Mouse (Mus musculus) T-cell, adult 2 months (primary cell): Measurements from ENCODE around the gene Lacc1.
"Not testable (repeated sequence)": the region's sequence is repeated elsewhere in the genome, so short reads cannot be mapped to it uniquely, and the experiment has no call there.

ENCODE experiments used
- DNase-seq: peaks from one replicate; pipeline ENCODE4 v3.0.0; 2022; ENCODE audit warnings: low spot score

Lacc1 gene

GRCm38 (mm10) chr14:77036226-77037046 is at the start of gene Lacc1, which contains the start of gene Ccdc122:
Lacc1 (minus strand) TSS chr14:77036904.
Ccdc122 (plus strand) TSS chr14:77036772.
- DNase-seq, result peak; percentile 77

GRCm38 (mm10) chr14:77081248-77081647 is 44.5 kb upstream of the Lacc1 start:
- no peak for DNase-seq

DNA sequence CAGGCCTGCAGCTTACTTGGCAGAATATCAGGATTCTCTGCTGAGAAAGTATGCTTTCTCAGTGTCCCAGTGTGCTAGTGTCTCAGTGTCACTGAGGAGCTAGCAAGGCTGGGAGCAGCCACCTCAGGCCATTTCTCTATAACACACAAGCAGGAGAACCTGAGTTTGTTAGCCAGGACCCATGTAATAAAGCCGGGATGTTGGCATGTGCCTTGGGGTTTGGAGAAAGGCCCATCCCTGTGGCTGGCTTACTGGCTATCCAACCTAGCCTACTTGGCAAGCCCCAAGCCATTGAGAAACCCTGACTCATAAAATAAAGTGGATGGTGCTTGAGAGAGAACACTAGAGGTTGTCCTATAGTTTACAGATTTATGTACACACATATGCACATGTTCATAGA is 32.7 kb upstream of the Lacc1 start:
- DNase-seq, result no peak

DNA sequence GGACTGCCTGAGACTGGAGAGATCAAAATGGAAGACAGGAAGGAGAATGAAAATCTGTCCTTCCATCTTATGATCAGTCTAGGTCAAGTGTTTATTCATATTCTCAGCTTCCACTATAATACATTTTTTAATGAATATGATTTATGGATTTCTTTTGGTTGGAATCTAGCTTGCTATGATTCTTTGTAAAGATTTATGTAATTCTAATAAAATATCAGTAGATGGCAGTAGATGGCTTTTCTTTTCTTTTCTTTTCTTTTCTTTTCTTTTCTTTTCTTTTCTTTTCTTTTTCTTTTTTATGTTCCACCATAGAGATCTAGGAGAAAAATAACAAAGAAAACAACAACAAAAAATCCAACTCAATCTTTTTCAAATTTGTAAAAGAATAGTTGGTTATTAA is 16.6 kb upstream of the Lacc1 start:
- no peak for DNase-seq

DNA sequence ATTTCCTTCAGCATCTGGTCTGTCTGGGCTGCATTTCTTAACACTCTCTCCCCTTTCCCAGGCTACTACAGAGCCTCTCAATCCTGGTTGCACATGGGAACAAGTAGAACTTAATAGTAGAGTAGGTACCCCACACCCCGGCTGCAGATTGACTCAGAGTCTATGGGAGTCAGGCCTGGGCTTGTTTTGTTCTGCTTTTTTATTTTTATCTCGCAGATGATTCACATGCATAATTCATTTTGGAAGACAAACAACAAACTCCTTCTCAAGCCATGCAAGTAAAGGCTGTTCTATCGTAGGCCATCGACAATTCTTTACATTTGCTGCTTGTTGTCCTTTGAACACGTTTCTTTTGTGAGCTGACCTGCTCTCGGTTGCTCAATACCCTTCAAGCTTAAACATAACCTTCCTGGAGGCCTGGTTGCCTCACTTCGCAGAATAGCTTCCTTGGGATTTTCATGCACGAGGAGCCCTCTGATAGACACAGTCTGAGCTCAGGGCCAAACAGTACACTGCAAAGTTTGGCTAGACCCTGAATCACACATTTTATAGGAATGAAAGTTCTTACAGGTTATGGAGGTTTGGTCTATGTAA is 1.2 kb upstream of the Lacc1 start:
- DNase-seq, result no peak

DNA sequence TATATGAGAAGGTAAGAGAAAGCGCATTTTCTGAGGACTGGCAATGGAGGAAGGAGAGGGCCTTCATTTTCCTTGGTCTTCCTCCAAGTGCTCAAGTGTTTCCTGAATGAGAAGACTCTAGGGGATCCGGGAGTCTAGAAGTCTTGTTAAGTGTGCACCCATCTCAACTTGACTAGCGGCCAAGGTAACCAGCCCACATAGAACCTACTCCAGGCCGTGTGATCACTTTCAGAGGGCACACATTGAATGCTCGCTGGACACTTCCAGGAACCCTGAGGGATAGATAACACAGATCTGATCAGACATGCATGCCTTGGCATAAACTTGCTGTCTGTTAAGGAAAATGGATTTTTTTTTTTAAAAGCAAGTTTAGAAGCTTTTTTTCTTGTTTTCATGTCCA is 626 bp upstream of the Lacc1 start:
- no peak for DNase-seq

DNA sequence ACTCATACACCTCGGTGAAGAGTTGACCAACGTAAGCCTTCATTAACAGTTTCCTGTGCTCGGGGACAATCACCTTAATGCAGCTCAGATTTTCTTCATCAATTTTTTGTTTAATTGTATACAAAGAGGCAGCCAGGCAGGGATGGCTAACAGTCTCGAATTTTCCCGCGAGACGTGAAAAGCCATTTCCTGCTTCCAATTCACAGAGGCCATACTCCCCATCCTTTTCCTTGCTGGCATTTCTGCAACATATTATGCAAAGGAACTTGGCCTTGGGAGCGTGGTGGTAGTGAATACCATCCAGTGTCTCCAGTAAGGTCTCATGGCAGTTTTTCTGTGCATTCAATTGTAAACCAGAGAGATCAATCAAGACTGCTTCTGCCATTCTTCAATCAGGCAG is 1.7 kb downstream of the Lacc1 start:
- DNase-seq, result no peak

- DNase-seq, result no peak
Measured at GRCm38 (mm10) chr14:77034175-77034915, 2.4 kb downstream of the Lacc1 start.

- DNase-seq, result no peak
Measured at GRCm38 (mm10) chr14:77033391-77033790, 3.3 kb downstream of the Lacc1 start.

DNA sequence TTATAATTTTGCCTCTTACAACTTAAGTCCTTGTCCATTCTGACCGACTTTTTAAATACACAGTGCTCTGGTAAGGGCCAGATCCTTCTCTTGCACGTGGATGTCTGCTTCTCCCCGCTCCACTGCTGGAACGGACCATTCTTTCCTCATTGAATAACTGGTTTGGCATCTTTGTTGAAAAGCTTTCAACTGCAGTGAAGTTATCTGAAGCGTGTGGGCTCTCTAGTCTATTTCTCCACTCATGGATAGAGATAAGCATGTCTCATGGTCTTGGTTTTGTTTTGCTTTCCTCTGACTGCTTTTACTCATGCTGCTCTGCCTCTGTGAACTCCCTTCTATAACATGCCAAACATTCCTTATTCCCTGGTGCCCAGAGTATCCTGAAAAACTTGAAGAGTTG is 4.3 kb downstream of the Lacc1 start:
- DNase-seq, result no peak

- DNase-seq, result no peak
Measured at GRCm38 (mm10) chr14:77030808-77031207, 5.9 kb downstream of the Lacc1 start.

- no peak for DNase-seq
Measured at GRCm38 (mm10) chr14:77029319-77030054, 7.2 kb downstream of the Lacc1 start.

DNA sequence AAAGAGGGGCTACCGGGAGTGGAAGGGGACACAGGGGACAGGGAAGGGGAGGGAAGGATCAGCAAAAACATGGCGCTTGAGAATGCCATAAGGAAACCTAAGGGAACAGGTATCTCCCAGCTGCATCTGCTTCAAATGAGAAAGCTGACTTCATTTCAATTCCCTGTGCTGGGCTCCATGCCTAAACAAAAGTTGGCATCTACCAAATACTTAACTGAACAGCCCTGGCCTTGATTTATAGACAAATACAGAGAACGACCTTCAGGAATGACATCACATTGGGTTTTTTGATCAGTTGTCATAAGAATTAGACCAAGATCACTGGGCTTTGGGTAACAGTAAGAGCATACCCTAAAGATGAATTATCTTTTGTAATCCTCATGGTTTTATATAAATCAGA is 12.2 kb downstream of the Lacc1 start:
- DNase-seq, result no peak

- no peak for DNase-seq
Measured at GRCm38 (mm10) chr14:77017211-77017610, 19.5 kb downstream of the Lacc1 start.

- DNase-seq, result not testable (repeated sequence)
Measured at GRCm38 (mm10) chr14:77016783-77017182, 19.9 kb downstream of the Lacc1 start.

DNA sequence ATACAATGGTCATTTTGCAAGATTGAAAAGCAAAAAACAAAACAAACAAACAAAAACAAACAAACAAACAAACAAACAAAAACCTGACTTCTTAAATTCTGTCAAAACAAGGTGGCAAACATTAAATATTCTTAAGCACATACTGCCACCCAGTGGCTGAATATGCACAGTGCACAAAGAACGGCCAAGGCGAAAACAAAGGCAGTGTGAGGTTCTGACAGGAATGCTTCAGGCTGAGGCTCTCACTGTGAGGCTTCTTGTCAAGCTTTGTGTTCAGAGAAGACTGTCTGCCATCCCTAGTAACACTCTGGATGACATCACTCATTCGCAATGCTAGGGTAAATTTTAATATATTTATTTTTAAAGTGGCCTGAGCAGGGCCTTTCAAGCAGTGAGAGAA is 24.9 kb downstream of the Lacc1 start:
- peak; percentile 22 for DNase-seq

DNA sequence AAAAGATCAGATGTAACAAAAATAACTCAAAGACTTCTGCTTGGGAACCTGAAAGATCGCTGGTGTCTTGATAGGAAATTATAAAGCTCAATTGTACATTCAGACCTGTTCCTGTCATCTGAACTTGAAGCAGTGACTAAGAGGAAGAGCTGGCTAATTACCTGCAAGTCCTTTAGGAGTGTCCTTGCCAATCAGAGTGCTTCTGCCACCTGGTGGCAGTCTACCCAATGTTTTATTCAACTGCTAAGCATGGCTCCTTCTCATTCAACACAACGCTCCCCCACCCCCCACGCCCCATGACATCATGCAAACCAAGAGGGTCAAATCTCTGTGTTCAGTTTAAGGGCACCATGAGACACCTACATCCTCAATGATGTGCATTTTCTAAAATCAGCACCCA is 28.5 kb downstream of the Lacc1 start:
- DNase-seq, result peak; percentile 24

GRCm38 (mm10) chr14:77005566-77005965 is 31.1 kb downstream of the Lacc1 start:
- DNase-seq, result no peak

- no peak for DNase-seq
Measured at GRCm38 (mm10) chr14:77004740-77005139, 32.0 kb downstream of the Lacc1 start.

DNA sequence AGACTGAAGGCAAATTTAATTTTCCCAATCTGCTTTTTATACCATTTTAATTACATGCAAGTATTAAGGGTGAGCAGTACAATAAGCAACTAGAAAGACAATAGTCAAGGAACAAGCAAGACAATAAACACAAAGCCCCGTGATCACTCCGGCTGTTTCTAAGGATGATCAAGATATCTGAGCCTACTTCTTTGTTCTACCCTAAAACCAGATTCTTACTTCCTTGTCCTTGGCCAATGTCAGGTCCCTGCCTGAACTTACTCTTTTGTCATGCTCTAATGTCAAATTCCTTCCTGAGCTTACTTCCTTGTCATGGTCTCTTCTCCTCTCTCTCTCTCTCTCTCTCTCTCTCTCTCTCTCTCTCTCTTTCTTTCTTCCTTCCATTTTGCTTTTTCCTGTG is 46.4 kb downstream of the Lacc1 start:
- not testable (repeated sequence) for DNase-seq

DNA sequence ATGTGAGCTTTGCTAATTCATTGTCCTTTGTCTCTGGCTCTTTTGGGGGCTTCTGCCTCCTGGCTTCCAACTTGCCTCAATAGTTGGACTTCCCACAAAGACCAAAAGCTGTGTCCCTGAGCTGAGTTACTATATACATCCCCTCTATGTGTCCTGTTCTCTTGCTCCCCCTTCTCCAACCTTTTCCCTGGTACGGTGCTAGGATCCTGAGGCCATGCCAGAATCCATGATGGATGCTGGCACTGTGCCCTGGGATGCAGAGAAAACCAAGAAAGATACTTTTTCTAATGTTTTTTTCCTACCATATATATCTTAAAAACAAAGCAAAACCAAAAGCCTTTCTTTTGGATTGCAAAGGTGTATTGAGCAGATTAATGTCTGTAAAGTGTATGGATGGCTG is 54.9 kb downstream of the Lacc1 start:
- no peak for DNase-seq

- no peak for DNase-seq
Measured at GRCm38 (mm10) chr14:76981176-76981575, 55.5 kb downstream of the Lacc1 start.
